Mouse (Mus musculus) kidney, embryonic 14.5 days (tissue): ENCODE measurements around the gene Rnf138rt1. TPM values are rescaled to one million over a fixed set of nuclear protein-coding genes. Genes with fewer than 3 reads are reported as not detected.

Source experiments
- ATAC-seq: fragments of 200-750 bp; cut with Nextera tagmentation; 2 replicates; pipeline ENCODE4 v1.8.0; 2017; ENCODE audit warnings: moderate number of reproducible peaks, mild to moderate bottlenecking, moderate TSS enrichment, moderate library complexity; ENCODE audit not compliant: low FRiP score, low TSS enrichment
- H3K27ac ChIP-seq: fragments of 300-500 bp; sonication (generic); 2 replicates; pipeline ENCODE4 v1.5.1; 2014; ENCODE audit warnings: low read depth, mild to moderate bottlenecking, low read length, moderate library complexity, mixed read lengths
- H3K27me3 ChIP-seq: fragments of 300-500 bp; sonication (generic); 2 replicates; pipeline ENCODE4 v1.6.1; 2014; ENCODE audit warnings: mild to moderate bottlenecking, low read length; ENCODE audit not compliant: control insufficient read depth, insufficient read depth
- H3K36me3 ChIP-seq: fragments of 300-500 bp; sonication (generic); 2 replicates; pipeline ENCODE4 v1.6.1; 2014; ENCODE audit warnings: low read length, mixed read lengths; ENCODE audit not compliant: control insufficient read depth, insufficient read depth
- H3K4me1 ChIP-seq: fragments of 300-500 bp; sonication (generic); 2 replicates; pipeline ENCODE4 v1.6.1; 2014; ENCODE audit warnings: low read length, mixed read lengths; ENCODE audit not compliant: control insufficient read depth, insufficient read depth
- H3K4me2 ChIP-seq: fragments of 300-500 bp; sonication (generic); replicated peaks from 2 replicates; pipeline ENCODE4 v1.6.1; 2014; ENCODE audit warnings: low read depth, mild to moderate bottlenecking, low read length
- H3K4me3 ChIP-seq: fragments of 300-500 bp; sonication (generic); 2 replicates; pipeline ENCODE4 v1.5.1; 2014; ENCODE audit warnings: mild to moderate bottlenecking, low read length
- H3K9ac ChIP-seq: fragments of 300-500 bp; sonication (generic); 2 replicates; pipeline ENCODE4 v1.6.1; 2014; ENCODE audit warnings: low read depth, mild to moderate bottlenecking, low read length, moderate library complexity
- H3K9me3 ChIP-seq: fragments of 300-500 bp; sonication (generic); 2 replicates; pipeline ENCODE4 v1.6.1; 2016; ENCODE audit warnings: low read length; ENCODE audit not compliant: control insufficient read depth
- WGBS: fragments of 180-500 bp; shearing (Covaris S2); extraction: QIAGEN DNeasy Blood & Tissue Kit; methylation state at CpG from one replicate; pipeline ENCODE4 v1.1.7; 2014; 5-methylcytosine and 5-hydroxymethylcytosine counted together
- polyA plus RNA-seq: library from polyadenylated mRNA; unstranded; fragments of >200 nt; fragmentation: Nextera tagmentation; extraction: Ambion mirVana; gene quantifications from 2 replicates; pipeline ENCODE4 v1.2.1, GENCODE M21; 2014

The Rnf138rt1 gene
- 0.16 TPM in 1 of 2 replicates, not detected in the other for polyA plus RNA-seq

GRCm38 (mm10) chrX:163760617-163761434 is at the start of gene Rnf138rt1:
TSS of gene Rnf138rt1 (minus strand) at chrX:163761329.
- Histone ChIP-seq H3K27me3 (peaks cover 12% of the 10 kb centered on the region), H3K4me1 (no peaks in the 10 kb centered on the region), H3K27ac (no peak within 1 kb of the TSS), H3K36me3 (no peaks in the 10 kb centered on the region), H3K4me3 (peak within 1 kb of the TSS; percentile 33), H3K9me3 (no peaks in the 10 kb centered on the region), H3K9ac (no peak within 1 kb of the TSS), H3K4me2 (peak within 1 kb of the TSS; percentile 62)
- WGBS = 38% methylated on average over 42 of the region's 42 CpGs
- ATAC-seq = peak; percentile 93

GRCm38 (mm10) chrX:163807270-163807669 is 46.1 kb upstream of the Rnf138rt1 start:
- Histone ChIP-seq H3K9me3 (no peaks in the 10 kb centered on the region), H3K4me1 (no peaks in the 10 kb centered on the region), H3K4me2 (no peak overlapping the region), H3K27ac (no peak overlapping the region), H3K36me3 (no peaks in the 10 kb centered on the region), H3K4me3 (no peak overlapping the region), H3K27me3 (no peaks in the 10 kb centered on the region), H3K9ac (no peak overlapping the region)
- no peak for ATAC-seq
- WGBS = 77% methylated on average over 1 of the region's 1 CpGs

- Histone ChIP-seq H3K4me1 (no peaks in the 10 kb centered on the region), H3K27ac (no peak overlapping the region)
- peak; percentile 72; the same call in 1 of the 2 replicates for ATAC-seq
These were observed 5.2 kb upstream of the Rnf138rt1 start for GRCm38 (mm10) chrX:163766290-163766689.

GRCm38 (mm10) chrX:163761435-163761828 is 303 bp upstream of the Rnf138rt1 start:
- H3K4me3 ChIP-seq = peak overlapping the region; percentile 33
- no peaks in the 10 kb centered on the region for H3K36me3 ChIP-seq
- peak overlapping the region; percentile 62 for H3K4me2 ChIP-seq
- peaks cover 12% of the 10 kb centered on the region for H3K27me3 ChIP-seq
- 35% methylated on average over 10 of the region's 10 CpGs for WGBS
- no peak; the same call in 1 of the 2 replicates for ATAC-seq
- no peak overlapping the region for H3K9ac ChIP-seq
- no peaks in the 10 kb centered on the region for H3K4me1 ChIP-seq
- no peaks in the 10 kb centered on the region for H3K9me3 ChIP-seq
- H3K27ac ChIP-seq = no peak overlapping the region

More at GRCm38 (mm10) chrX:163766290-163766689, 5.2 kb upstream of the Rnf138rt1 start:
- no peaks in the 10 kb centered on the region for H3K9me3 ChIP-seq
- no peak overlapping the region for H3K4me3 ChIP-seq
- H3K27me3 ChIP-seq = peaks cover 3% of the 10 kb centered on the region; the same call in 1 of the 2 replicates
- no peak overlapping the region for H3K4me2 ChIP-seq
- no peaks in the 10 kb centered on the region for H3K36me3 ChIP-seq
- no peak overlapping the region for H3K9ac ChIP-seq
- 65% methylated on average over 3 of the region's 3 CpGs for WGBS

GRCm38 (mm10) chrX:163745996-163746395 is 15.1 kb downstream of the Rnf138rt1 start:
- Histone ChIP-seq H3K4me2 (no peak overlapping the region), H3K36me3 (no peaks in the 10 kb centered on the region), H3K27me3 (no peaks in the 10 kb centered on the region), H3K4me1 (no peaks in the 10 kb centered on the region), H3K4me3 (no peak overlapping the region), H3K9me3 (no peaks in the 10 kb centered on the region), H3K27ac (no peak overlapping the region), H3K9ac (no peak overlapping the region)
- 86% methylated on average over 6 of the region's 6 CpGs for WGBS
- ATAC-seq = no peak

GRCm38 (mm10) chrX:163743896-163744295 is 17.2 kb downstream of the Rnf138rt1 start:
- H3K9me3 ChIP-seq = no peaks in the 10 kb centered on the region
- no peaks in the 10 kb centered on the region for H3K4me1 ChIP-seq
- no peak overlapping the region for H3K4me2 ChIP-seq
- H3K36me3 ChIP-seq = no peaks in the 10 kb centered on the region
- H3K9ac ChIP-seq = no peak overlapping the region
- H3K4me3 ChIP-seq = no peak overlapping the region
- H3K27ac ChIP-seq = no peak overlapping the region
- ATAC-seq = no peak
- H3K27me3 ChIP-seq = no peaks in the 10 kb centered on the region
- 94% methylated on average over 2 of the region's 2 CpGs for WGBS

- ATAC-seq = no peak
- no peak overlapping the region for H3K9ac ChIP-seq
- H3K4me2 ChIP-seq = no peak overlapping the region
- no peaks in the 10 kb centered on the region for H3K36me3 ChIP-seq
- no peak overlapping the region for H3K4me3 ChIP-seq
- H3K27me3 ChIP-seq = no peaks in the 10 kb centered on the region
- H3K9me3 ChIP-seq = no peaks in the 10 kb centered on the region
- no peak overlapping the region for H3K27ac ChIP-seq
- H3K4me1 ChIP-seq = no peaks in the 10 kb centered on the region
- WGBS = 65% methylated on average over 1 of the region's 1 CpGs
These were observed 22.2 kb downstream of the Rnf138rt1 start for GRCm38 (mm10) chrX:163738904-163739303.

- 89% methylated on average over 1 of the region's 1 CpGs for WGBS
- Histone ChIP-seq H3K9ac (no peak overlapping the region), H3K27me3 (no peaks in the 10 kb centered on the region), H3K36me3 (no peaks in the 10 kb centered on the region), H3K4me1 (no peaks in the 10 kb centered on the region), H3K27ac (no peak overlapping the region), H3K9me3 (no peaks in the 10 kb centered on the region), H3K4me3 (no peak overlapping the region), H3K4me2 (no peak overlapping the region)
- no peak for ATAC-seq
These were observed 27.0 kb downstream of the Rnf138rt1 start for GRCm38 (mm10) chrX:163734145-163734544.

- no peaks in the 10 kb centered on the region for H3K27me3 ChIP-seq
- no peak overlapping the region for H3K4me2 ChIP-seq
- H3K27ac ChIP-seq = no peak overlapping the region
- no peak for ATAC-seq
- no peak overlapping the region for H3K9ac ChIP-seq
- no peaks in the 10 kb centered on the region for H3K9me3 ChIP-seq
- H3K4me3 ChIP-seq = no peak overlapping the region
- no peaks in the 10 kb centered on the region for H3K4me1 ChIP-seq
- no peaks in the 10 kb centered on the region for H3K36me3 ChIP-seq
These were observed 37.5 kb downstream of the Rnf138rt1 start for GRCm38 (mm10) chrX:163723630-163724029.
